Mouse (Mus musculus) urinary bladder, postnatal 14 days (tissue): ENCODE measurements at regions not wholly inside any gene's neighbourhood (a gene's known extent, or its start where the extent isn't known, plus 50 kb on each side); places are given as distances from the start of the nearest gene placed in this dataset.

Experiments
- DNase-seq: peaks from one replicate; pipeline ENCODE4 v3.0.0; 2021; ENCODE audit warnings: low spot score

GRCm38 (mm10) chr16:53480664-53481063, 1026.8 kb upstream of the Alcam start:
- no peak for DNase-seq

- no peak for DNase-seq
Observed at GRCm38 (mm10) chr16:53439511-53439910, 985.6 kb upstream of the Alcam start.

GRCm38 (mm10) chr16:53418416-53418815, 964.5 kb upstream of the Alcam start:
- no peak for DNase-seq

GRCm38 (mm10) chr16:53385176-53385575, 931.3 kb upstream of the Alcam start:
- no peak for DNase-seq

- DNase-seq, result no peak
Observed at GRCm38 (mm10) chr16:53342153-53342552, 888.3 kb upstream of the Alcam start.

DNA sequence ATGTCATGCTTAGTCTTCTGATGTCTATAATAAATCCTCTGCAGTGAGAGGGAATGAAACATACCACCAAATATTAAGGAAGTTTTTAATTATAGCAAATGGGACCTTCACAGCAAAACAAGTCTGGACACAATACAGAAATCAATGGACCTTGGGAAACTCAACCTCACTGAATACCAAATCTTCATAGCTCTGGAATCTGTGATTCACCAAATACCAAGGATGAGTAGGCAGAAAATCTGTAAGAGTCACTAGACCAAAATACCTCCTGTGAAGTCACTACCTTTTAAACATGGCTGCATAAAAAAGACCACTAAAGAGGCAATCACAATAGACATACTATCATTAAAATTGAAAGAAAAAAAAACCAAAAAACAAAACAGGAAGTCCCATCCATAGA, 872.5 kb upstream of the Alcam start:
- no peak for DNase-seq

DNA sequence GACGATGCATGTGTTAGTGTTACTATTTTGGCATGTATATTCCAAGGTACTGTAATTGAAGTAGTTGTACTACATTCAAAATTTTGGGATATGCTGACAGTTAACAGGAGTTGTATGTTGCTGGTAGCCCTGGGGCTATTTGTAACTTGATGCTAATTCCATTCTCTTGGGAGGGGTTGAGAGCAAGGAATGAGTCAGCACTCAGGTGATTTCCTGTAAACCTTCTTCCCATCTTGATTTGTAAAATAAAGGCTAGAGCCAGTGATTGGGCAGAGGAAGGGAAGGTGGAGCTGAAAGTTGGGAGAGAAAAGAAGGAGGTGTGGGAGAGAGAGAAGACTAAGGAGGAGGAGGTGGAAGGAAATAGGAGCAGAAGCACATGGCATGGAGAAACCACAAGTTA, 838.2 kb upstream of the Alcam start:
- no peak for DNase-seq

DNA sequence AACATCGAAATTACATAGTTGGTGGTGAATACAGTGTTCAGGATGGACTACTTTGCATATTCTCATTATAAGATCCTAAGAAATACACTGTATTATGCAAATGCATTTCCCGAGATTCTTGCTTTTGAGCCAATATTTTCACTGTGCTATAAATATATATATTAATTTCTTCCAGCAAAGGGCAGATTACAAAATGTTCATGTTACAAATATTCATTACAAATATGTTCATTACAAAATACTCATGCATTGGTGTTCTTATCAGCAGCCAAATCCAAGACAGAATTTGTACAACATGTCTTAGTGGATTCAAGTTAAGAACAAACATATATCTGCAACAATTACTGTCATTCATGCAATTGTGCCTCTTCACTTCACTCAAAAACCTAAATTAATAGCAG, 828.1 kb upstream of the Alcam start:
- DNase-seq, result no peak

DNA sequence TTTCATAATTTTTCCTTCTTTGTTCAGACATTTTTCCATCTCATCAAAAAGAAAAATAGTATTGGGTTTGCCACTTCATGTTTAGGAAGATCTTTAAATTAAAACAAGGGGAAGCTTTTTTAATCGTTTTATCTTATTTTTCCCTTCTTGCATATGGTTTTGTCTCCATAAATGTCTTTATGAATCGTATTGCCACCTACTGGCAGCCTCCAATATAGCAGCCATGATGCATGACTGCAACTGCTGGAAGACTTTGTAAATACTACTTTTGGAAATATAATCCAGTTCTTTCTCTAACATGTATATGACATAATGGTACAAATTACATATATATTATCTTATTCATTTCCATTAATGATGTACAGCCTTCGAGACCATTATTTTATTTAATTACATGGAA, 812.2 kb upstream of the Alcam start:
- peak; percentile 72 for DNase-seq

DNA sequence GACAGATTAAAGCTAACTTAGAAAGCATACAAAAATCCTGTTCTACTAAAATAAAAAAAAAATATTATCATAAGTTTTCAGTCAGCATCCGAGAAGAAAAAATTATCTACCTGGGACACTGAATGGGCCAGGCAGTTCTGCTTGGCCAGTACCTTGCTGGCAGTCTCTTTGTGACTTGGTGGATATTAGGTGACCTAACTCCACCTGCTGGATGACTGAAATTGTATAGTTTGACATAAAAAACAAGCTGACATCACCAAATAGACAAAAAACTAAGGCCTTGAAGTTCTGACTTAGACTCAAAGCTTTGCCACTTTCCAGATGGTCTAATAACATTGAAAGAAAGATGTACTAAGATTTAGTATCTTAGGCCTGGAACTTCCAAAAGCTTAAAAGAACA, 791.5 kb upstream of the Alcam start:
- no peak for DNase-seq

DNA sequence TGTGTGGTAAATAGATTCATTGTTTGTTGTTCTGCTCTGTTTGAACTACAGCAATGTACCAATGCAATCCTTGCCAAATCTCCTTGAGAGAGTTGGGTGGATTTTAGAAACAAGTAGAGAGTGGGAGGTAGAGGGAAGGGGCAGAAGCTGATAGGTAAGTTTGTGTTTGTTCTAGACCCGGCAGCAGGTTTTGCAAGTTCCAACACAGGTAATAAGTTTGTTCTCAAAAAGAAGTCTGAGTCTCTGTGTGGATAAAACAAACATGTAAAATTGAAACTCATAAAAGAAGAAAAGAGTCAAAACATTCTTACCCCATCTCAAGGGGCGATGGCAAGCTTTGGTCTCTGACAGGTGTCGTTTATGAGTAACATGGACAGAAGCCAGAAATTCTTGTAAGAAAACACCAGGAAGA, 788.3 kb upstream of the Alcam start:
- peak; percentile 24 for DNase-seq

DNA sequence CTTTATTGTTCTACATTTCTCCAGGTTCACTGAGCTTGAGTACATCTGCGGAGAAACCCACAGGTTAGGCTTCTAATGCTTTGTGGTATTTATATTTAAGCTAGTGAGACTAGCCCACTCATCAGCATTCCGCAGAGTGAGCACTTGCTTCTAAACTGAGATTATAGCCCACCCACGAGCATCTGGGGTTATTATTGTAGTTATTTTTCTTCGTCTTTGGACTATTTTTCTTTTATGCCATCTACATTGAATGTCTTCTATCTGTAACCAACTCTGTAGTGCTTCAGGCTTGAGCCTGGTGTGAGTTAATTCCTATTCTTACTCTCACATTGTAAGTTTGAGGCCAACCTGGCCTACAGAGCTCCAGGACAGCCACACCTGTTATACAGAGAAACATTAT, 765.0 kb upstream of the Alcam start:
- no peak for DNase-seq

DNA sequence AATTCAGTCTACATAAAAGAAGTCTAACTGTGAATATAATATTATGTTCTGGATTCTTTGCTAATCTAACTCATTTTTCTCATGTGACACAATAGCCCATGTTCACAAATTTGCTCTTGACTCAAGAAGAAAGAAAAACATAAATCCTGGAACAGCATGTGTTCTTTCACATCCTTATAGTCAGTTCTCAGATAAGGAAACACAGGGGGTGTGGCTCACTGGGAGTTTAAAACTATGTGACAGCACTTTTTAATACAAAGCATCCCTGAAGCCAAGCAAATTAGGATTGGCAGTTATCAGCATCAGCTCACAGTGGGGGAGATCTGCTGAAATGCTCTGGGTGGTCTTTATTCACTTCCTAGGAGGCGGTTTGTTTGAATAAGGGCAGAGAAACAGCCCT, 747.6 kb upstream of the Alcam start:
- DNase-seq, result no peak

- no peak for DNase-seq
Observed at GRCm38 (mm10) chr16:53186444-53186843, 732.6 kb upstream of the Alcam start.

DNA sequence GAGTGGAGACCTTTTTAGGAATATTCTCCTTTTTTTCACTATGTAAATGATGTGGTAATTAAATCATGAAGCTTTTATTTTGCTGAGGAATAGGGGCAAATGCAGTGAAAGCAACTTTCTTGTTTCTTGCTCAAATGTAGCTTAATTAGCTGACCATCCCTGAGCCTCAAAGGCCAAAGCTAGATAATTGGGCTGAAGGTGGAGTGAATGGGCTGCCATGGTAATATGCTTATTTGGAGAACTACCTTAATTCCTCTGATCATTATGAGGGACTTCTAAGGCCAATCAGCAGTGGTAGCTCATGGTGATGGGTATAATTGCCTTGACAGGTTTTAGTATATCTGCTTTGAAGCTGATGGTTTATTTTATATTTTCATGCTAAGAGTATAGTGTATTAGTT, 702.5 kb upstream of the Alcam start:
- no peak for DNase-seq

DNA sequence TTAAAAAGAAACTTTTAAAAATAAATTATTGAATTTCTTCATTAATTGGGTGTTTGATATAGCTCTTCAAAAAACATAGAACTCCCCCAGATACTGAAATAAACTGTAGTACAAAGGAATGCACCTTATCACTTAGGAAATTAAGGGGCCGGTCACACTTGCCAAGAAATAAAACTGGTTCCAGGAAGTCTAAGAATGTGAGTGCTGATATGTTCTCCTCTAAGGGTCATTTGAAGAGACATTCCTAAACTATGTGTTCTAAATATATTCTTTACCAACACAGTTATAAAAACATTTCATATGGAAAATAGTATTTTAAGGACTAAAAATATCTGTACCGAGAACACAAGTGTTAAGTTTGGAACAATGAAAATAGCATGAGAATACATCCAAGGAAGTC, 676.8 kb upstream of the Alcam start:
- DNase-seq, result no peak

DNA sequence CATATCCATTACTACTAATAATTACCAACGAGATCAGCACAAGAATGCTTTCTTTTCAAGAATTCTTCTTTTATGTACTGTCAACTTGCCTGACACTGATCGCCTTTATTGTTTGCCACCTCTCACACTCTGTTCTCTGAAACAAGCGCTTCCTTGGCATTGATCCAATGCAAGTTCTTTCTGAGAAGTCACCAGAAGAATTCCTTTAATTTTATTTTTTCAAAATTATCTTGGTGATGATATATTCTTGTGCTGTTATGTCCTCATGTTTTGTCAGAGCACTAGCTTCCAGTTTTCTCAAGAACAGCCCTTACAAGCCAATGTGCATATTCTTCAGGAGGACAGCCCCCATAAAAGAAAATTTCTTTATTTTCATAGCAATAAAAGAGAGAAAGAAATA, 654.9 kb upstream of the Alcam start:
- no peak for DNase-seq

- DNase-seq, result no peak
Observed at GRCm38 (mm10) chr16:53095396-53095929, 641.6 kb upstream of the Alcam start.

DNA sequence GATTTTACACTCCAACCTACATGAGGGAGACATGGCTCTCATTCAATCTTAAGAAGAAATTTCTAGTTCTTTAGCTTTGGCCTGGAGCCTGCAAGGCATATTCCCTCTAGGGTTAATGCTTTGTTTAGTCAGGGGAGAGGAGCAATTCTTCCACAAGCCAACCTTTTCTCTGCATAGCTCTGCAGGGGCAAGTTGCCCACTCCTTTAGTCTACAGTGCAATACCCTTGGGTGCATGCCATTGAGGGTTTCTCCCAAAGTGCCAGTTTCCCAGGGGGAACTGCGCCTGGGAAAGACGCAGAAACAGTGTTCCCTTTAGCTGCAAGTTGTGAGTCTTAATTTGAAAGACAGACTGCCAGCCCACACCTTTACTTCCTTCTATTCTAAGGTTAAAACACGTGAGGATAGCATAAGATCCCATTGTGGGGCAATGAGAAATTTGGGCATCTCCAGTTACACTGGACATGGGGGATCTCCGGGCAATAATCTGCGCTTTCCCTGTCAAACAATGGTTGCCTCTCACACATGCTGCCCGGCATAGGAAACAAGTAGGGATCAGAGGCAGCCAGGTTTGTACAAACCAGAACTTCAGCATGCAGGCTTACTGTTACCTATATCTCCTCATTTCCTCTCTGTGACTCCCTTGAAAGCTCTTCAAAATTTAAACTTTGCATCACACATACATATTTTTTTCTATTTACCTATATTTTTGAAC, 620.1 kb upstream of the Alcam start:
- DNase-seq, result no peak

DNA sequence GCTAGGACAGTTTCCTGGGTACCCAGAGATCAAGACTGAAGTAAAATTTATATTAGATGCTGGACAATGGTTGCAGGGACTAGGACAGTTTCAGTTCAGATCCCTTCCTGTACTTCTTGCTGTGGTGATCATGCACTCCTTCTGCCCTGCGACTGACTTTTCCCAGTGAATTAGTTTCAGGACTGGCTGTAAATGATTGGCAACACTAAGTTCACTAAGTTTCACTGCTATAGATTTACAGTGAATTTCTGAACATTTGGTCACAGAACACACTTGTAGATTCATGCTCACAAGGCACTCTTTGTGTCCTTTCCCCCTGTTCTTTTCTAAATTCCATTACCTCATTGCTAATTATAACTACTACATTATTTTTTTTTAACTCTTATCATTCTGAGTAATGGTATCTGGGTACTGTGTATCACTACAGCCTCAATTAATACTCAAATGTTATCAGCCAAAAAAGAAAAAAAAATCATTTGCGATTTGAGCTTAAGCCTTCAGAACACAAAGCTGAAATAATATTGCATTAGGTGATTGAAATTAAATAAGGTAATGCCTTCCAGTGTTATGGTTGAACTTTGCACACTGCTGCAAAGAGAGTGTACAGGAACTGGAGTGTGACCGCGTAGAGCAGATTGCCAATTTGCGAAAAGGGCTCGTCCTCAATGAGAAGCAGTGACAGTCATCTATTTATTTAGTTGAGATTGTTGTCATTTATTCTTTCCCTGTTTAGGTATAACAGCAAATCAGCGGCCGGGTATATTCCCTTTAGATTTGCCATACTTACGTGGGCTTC, 618.2 kb upstream of the Alcam start:
- no peak for DNase-seq

DNA sequence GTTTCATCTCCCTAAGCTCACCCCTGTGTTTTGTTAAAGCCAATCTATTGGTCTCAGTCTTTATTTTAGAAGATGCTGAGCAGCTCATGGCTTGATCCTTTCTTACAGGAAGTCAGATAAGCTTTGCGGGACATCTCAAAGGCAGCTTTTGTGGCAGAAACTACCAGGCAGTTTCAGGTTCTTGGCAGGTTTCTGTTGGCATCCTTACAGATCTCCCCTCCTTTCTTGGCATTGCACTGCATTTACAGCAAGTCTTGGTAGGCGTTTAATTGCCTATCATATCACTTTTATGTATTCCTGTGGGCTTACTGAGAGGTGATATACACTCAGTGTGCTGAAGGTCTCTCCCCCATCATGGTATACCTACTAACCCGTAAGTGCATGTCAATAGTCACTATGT, 610.3 kb upstream of the Alcam start:
- no peak for DNase-seq

- no peak for DNase-seq
Observed at GRCm38 (mm10) chr16:53063061-53063460, 609.2 kb upstream of the Alcam start.

DNA sequence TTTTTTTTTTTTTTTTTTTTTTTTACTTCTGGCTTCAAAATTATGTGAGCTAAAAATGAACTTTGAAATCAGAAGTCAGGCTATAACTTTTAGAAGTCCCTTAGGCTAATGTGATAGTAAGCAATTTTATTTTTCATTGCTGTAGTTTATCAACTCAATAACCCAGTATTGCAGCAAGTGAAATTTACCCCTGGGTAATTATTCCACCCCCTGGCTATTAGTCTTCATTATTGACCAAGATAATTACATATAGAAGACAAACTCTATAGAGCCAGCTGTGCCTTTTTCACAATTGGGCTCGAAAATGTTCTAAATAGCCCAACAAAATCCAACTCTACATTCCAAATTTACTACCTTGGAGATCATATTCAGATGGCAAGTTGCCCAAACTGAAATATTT, 572.2 kb upstream of the Alcam start:
- no peak for DNase-seq

DNA sequence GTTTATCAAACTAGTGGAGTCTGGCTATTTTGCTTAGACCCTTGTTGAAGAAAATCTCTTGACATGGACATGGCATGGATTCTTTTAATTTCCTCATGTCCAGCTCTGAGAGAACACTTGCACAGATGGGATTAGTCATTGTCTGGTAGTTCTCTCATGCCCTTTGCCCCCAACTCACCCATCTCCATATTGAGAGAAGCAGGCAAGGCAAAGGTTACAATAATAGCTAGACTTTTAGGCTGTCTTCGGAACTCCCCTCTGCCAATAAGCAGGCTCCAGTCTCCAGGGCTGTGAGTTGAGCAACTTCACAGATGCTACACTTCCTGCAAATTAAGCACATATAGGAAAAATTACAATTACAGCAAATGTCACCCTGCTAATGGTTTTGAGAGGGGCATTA, 558.0 kb upstream of the Alcam start:
- DNase-seq, result no peak
